Mouse (Mus musculus) neural tube, embryonic 10.5 days (tissue): ENCODE measurements around the gene Tmem69.

Experiments
- DNase-seq: peaks from one replicate; pipeline ENCODE4 v3.0.0-alpha.2; 2017; ENCODE audit warnings: low spot score; ENCODE audit errors: extremely low spot score

Gene Tmem69

DNA sequence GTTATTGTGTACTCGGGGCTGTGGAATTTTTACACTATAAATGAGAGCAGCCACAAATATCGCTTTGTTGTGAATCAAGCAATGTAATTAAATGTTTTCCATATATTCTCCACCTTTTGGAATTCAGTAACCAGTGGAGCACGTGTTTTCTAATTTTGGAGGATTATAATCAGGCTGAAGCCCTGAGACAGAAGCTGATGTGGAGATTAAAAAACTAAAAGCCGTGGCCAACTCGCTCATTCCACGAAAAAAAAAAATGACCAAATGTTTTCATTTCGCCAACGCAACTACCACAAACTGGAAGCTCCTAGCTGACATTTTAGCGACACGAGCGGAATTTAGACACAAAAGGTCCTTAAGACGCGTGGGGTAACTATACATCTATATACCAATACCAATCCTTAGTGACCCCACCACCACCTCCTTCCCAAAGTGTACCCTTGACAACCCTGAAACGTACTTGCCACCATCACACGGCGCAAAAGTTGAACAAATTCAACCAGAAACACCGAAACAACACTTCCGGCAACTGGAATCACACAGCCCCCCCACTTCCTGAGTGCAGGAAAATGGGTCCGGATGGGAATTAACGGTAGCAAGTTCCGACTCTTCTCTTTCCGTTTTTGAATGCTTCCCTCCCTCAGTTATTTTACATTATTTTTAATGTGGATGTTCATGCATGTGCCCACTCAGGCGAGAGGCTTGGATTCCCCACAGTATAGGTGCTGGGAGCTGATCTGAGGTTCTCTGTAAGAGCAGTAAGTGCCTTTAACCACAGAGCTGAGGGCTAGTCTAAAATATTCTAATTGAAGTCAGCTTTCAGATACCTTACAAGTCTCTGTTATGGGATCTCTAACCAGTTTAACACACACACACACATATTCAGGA lies at the start of gene Tmem69:
Gene Tmem69 (minus strand): TSS at position 524 of the 888 bp plus-strand sequence.
- DNase-seq = peak; percentile 80

- DNase-seq = peak; percentile 88
Observed at GRCm38 (mm10) chr4:116596978-116597881, 41.5 kb upstream of the Tmem69 start.

DNA sequence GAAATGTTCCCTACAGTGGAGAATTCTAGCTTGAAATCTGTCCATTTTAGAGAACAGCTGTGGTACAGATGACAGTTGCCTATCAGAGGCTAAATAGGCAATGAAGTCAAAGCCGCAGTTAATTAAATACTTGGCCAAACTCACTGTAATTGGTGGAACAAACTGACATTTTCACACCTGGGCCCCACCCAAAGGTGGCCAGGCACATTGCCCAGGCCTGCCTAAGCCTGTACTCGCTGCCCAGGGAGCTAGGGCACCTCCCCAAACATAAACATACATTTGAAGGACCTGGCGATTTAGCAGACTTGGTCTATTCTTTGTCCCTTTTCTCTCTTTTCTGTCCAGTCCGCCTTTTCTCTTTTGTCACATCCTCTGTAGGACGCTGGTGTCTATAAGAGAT lies 40.6 kb upstream of the Tmem69 start, which contains the start of gene Ccdc17:
Gene Ccdc17 (plus strand): TSS at position 276 of the 400 bp plus-strand sequence.
- DNase-seq = no peak

- no peak for DNase-seq
Observed at GRCm38 (mm10) chr4:116595793-116596192, 40.1 kb upstream of the Tmem69 start.

DNA sequence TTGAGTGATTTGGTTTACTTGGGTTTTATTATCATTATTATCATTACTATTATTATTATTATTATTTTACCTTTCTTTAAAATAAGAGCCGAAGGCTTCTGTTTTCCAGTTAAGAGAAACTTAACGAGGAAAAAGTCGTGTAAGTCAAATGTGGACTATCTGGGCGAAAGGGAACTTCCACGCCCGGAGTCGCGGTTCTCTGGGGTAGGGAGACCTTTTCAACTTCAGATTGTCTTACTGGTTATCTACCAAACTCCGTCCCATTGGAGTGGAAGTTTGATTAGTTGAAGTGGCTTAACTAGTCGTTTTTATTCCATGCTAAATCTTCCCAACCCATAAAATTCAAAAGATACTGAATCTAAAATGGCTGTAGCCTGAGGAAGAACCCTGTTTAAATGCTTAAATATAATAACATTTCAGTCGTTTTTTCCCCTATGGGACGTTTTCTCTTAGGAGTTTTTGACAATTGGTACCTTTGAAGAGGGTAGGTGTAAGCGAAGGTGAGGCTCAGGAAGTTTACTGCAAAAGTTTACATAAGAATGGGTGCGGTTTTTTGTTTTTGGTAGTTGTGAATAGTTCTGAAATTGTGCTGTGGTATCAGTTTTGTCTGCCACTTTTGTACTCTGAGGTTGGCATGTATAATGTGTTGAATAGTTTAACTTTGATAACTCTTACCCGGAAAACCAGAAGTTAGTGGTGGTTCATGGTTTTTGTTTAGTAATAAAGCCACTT lies 2.6 kb upstream of the Tmem69 start:
- peak; percentile 20 for DNase-seq

GRCm38 (mm10) chr4:116557306-116558121 lies 1.8 kb upstream of the Tmem69 start, which contains the start of gene Gpbp1l1:
Gpbp1l1 (plus strand) TSS chr4:116557658.
- peak; percentile 98 for DNase-seq

DNA sequence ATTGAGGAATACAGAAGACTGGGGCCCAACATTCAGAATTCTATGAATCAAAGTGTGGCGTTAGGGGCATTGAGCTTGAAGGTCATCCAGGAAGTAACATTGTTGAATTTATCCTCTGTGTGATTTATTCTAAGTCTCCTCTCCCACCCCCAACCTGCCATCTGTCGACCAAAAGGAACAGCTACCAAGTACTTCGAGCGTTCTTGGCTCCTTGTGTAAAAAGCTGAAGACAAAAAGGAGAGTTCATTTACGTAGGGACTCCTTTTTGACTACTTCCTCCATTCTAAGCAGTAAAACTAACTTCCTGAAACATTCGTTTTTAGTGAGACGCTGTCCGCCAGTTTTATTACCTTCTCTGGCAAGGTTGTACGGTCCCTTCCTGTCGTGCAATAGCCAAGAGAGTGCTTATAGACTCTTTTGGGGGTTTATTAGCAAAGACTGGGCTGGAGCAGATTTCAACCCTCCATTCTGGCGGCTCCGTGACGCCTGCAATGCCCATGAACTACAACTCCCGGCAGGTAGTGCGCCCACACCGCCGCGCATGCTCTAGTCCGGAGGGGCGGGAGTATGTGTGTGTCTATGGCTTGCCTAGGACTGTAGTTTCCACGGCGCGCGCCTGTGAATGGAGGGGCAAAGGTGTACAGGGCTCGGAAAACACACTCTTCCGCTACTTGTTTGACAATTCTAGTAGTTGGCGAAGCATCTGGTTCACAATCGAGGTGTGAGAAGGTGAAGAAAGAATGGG lies 997 bp upstream of the Tmem69 start:
- DNase-seq = peak; percentile 89

DNA sequence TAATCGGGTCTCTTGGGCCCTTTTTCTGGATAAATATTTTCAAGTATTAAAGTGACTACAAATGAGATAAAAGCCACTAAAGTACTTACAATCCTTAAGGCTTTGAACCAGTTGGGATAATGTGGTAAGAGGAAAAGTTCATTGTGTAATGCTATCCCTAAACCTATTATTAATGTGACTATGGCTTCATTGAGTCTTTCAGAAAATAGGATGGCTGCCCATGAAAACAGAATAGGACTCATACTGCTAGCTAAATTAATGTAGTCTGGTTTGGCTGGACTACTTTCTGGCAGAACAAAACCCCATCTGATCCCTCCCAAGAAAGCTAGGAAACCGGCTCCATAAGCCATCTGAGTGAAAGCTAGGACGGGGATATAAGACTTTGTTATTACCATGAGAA lies 2.7 kb downstream of the Tmem69 start:
- DNase-seq = no peak

DNA sequence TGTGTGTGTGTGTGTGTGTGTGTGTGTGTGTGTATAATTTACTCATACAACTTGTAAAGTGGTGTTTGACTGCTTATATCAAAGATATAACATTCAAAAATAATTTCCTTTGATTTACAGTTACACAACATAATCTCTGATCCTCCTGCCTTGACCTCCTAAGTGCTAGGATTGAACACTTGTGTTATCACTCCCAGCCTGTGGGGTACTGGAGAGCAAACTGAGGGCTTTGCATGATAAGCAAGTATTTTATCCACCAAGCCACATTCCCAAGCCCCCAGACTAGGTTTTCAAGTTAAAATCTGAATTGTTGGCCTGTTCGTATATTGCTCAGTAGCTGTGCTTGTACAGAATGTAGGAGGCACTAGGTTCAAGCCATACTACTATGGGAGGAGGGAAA lies 5.3 kb downstream of the Tmem69 start:
- no peak for DNase-seq

DNA sequence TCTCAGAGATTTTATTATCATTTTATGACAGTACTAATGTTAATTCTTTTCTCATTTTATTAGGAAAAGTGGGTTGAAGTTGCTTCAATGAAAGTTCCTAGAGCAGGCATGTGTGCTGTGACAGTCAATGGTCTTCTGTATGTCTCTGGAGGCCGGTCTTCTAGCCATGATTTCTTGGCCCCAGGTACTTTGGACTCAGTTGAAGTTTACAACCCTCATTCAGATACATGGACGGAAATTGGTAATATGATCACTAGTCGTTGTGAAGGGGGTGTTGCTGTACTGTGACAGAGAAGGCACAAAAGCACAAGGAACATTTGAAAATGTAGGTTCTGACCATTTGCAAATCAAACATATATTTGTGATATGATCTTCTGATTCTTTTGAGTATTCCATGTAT lies 18.0 kb downstream of the Tmem69 start:
- no peak for DNase-seq

DNA sequence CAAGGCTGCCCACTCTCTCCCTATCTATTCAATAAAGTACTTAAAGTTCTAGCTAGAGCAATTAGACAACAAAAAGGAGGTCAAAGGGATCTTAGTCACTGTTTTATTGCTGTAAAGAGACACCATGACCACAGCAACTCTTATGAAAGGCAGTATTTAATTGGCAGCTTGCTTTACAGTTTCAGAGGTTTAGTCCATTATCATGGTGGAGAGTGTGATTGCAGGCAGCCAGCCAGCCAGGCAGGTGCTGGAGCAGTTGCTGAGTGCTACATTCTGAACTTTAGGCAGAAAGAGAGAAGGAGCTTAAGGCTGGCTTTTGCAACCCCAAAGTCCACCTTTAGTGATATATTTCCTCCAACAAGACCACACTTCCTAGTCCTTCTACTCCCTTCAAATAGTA lies 19.4 kb downstream of the Tmem69 start:
- DNase-seq = no peak

DNA sequence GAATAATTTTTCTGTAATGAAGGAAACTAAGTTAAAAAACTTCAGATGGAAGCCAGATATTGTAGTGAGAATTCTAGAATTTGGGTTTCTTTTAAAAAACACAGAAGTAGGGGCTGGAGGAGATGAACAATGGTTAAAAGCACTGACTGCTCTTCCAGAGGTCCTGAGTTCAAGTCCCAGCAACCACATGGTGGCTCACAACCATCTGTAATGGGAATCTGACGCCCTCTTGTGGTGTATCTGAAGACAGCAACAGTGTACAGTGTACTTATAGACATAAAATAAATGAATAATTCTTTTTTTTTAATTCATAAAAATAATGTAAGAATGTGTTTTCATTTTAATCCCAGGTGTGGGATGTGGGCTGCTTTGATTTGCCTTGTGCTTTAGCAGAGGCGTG lies 24.6 kb downstream of the Tmem69 start:
- DNase-seq = no peak

DNA sequence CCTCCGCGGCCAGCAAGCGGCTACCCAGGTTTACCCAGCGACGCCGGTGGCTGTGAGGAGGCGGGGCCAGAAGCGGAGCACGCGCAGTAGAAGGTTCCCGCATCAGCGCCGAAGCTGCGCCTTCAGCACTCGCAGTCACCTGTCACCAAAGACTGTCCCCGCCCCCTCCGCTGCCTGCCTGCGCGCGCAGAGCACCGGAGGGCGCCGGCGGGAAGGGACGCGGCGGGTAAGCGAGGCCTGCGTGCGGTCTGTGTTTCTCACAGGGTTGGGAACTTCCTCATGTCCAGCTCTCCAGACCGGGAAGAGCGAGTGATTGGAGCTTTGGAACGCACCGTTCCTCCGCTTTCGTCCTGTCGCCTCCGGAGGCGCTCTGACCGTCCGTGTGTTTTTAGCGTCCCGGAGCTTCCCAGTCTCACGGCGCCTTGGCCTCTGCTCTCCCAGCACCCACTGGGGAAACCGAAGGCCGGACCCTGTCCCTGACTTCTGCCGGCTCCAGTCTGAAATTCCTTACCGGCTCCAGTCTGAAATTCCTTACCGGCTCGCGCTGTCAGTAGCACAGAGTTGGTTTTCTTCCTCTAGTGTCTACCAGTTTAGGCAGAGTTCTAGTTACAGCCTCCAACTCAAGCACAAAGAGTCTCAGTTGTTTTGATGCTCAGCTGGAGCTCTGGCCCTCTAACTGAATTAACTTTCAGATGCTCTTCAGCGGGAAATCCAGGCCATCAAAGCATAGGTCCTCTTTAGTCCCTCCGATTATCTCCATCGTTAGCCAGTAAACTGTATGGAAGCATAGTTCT lies 48.1 kb downstream of the Tmem69 start, which contains the start of gene Ipp:
Gene Ipp (plus strand): TSS at position 125 of the 794 bp plus-strand sequence.
- peak; percentile 92 for DNase-seq

DNA sequence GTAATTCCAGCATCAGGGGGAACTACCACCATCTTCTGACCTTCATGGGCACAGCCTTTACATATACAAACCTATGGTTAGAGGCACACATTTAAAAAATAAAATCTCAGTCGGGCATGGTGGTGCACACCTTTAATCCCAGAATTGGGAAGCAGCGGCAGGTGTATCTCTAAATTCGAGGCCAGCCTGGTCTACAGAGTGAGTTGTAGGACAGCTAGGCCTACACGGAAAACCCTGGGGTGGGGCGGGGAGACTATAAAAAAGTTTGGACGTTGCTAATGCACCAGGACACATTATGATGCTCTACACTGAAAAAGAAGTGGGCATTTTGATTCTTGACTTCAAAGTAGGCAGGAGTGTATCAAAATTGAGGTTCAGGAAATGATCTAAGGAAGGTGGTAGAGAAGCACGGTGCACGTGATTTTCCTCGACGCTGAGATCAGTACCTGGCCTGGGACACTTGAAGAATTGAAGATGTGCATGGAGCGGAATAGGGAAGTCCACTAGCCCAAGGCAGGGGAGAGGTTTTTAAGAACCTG lies 48.8 kb downstream of the Tmem69 start:
- no peak for DNase-seq
